Mouse (Mus musculus) urinary bladder, adult 18-20 months (tissue): ENCODE measurements around the gene Wdr63.

Experiments used
- DNase-seq, 2 experiments: peaks; one replicate each; pipeline ENCODE4 v3.0.0; 2022; ENCODE audit warnings: low spot score in 2 of 2, mixed read lengths in 2 of 2

The Wdr63 gene

GRCm38 (mm10) chr3:146122125-146122420 is 14.1 kb upstream of the Wdr63 start:
- no peak for DNase-seq

- DNase-seq = no peak
These were observed 13.6 kb upstream of the Wdr63 start for GRCm38 (mm10) chr3:146121310-146122124.

- DNase-seq = no peak
These were observed 10.1 kb upstream of the Wdr63 start for GRCm38 (mm10) chr3:146117997-146118457.

GRCm38 (mm10) chr3:146117258-146117996 is 9.5 kb upstream of the Wdr63 start, which contains the start of gene Mcoln3:
Mcoln3 (plus strand) TSS chr3:146117450.
- DNase-seq = no peak

GRCm38 (mm10) chr3:146110916-146111315 is 3.0 kb upstream of the Wdr63 start:
- no peak for DNase-seq

- no peak for DNase-seq
These were observed 2.4 kb upstream of the Wdr63 start for GRCm38 (mm10) chr3:146110358-146110757.

- DNase-seq = no peak
These were observed 1.0 kb upstream of the Wdr63 start for GRCm38 (mm10) chr3:146108945-146109344.

GRCm38 (mm10) chr3:146107116-146107849 is 647 bp downstream of the Wdr63 start:
- no peak for DNase-seq

- no peak for DNase-seq
These were observed 5.9 kb downstream of the Wdr63 start for GRCm38 (mm10) chr3:146102049-146102448.

GRCm38 (mm10) chr3:146099925-146100324 is 8.0 kb downstream of the Wdr63 start:
- no peak for DNase-seq

- no peak for DNase-seq
These were observed 10.1 kb downstream of the Wdr63 start for GRCm38 (mm10) chr3:146097861-146098260.

GRCm38 (mm10) chr3:146096986-146097385 is 10.9 kb downstream of the Wdr63 start:
- no peak for DNase-seq

GRCm38 (mm10) chr3:146095066-146095465 is 12.9 kb downstream of the Wdr63 start:
- no peak for DNase-seq

- no peak for DNase-seq
These were observed 16.8 kb downstream of the Wdr63 start for GRCm38 (mm10) chr3:146090988-146091657.

GRCm38 (mm10) chr3:146080241-146080640 is 27.7 kb downstream of the Wdr63 start:
- no peak for DNase-seq

GRCm38 (mm10) chr3:146072780-146073179 is 35.1 kb downstream of the Wdr63 start:
- DNase-seq = no peak

- DNase-seq = no peak
These were observed 38.7 kb downstream of the Wdr63 start for GRCm38 (mm10) chr3:146069276-146069675.

- DNase-seq = no peak
These were observed 44.8 kb downstream of the Wdr63 start for GRCm38 (mm10) chr3:146063146-146063545.

GRCm38 (mm10) chr3:146059356-146059926 is 48.5 kb downstream of the Wdr63 start:
- no peak for DNase-seq

GRCm38 (mm10) chr3:146058263-146058662 is 49.7 kb downstream of the Wdr63 start:
- DNase-seq = peak in 1 of 2 experiments; percentile 24

- no peak for DNase-seq
These were observed 50.8 kb downstream of the Wdr63 start for GRCm38 (mm10) chr3:146057131-146057530.
